20 mouse cellular contexts compared by ENCODE assay signal in the genomic region with DNA sequence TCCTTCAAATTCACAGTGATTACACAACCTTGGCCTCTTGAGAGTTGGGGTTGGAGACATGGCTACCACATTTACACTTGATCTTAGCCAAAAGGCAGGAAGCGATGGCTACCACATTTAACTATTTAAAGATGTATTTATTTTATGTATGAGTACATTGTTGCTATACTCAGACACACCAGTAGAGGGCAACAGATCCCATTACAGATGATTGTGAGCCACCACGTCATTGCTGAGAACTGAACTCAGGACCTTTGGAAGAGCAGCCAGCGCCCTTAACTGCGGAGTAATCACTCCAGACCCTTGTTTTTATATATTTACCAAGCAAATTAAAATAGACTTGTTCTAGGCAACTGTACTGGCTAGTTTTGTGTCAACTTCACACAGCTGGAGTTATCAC. TPM values are rescaled to one million over a fixed set of nuclear protein-coding genes. Genes with fewer than 3 reads are reported as not detected.
DNase-seq lines count a peak whose midpoint lies in the region; ATAC-seq and TF ChIP-seq lines count a peak whose summit lies in the region.
"Had no signal": no experiment of that assay in that cellular context is flagged by ENCODE, and none has a peak within 500 bp of the region (broad histone marks: within the 10 kb centered on the region; RNA-seq: fewer than 3 reads in every experiment).

No protein-coding gene starts in this region.

- TF ChIP-seq CTCF in liver, adult 2 months (IDR thresholded peaks at IDR 0.05; ENCODE audit: low read depth, low read length), result peak; percentile 29; the same call in 1 of the 2 replicates
- TF ChIP-seq CTCF in G1E (IDR thresholded peaks at IDR 0.05; ENCODE audit: low read depth, low read length), result 0 out of 2 replicates have a peak, but pooled peaks have one; percentile 17
- peak; percentile 18; the same call in 1 of the 2 replicates for TF ChIP-seq CTCF in olfactory bulb, adult 2 months (IDR thresholded peaks at IDR 0.05; ENCODE audit: insufficient read depth, low read depth, low read length)

- no peak overlapping the region for H3K27ac ChIP-seq in embryonic facial prominence, embryonic 11.5 days (replicated peaks; ENCODE audit: low read depth, low read length)
- H3K27ac ChIP-seq in embryonic facial prominence, embryonic 10.5 days (replicated peaks), result no peak overlapping the region
- H3K27ac ChIP-seq in liver, adult 2 months (replicated peaks; ENCODE audit: insufficient read depth, low read depth, low read length), result no peak overlapping the region
- H3K27ac ChIP-seq in olfactory bulb, adult 2 months (ENCODE audit: insufficient read depth, low read depth, low read length), result no peak overlapping the region
- H3K27ac ChIP-seq: limb, embryonic 13.5 days; midbrain, embryonic 10.5 days had no signal

- H3K4me1 ChIP-seq in embryonic facial prominence, embryonic 11.5 days (ENCODE audit: control insufficient read depth, insufficient read depth, low read length), result no peaks in the 10 kb centered on the region
- H3K4me1 ChIP-seq in embryonic facial prominence, embryonic 10.5 days, result no peaks in the 10 kb centered on the region
- H3K4me1 ChIP-seq in liver, adult 2 months (ENCODE audit: control insufficient read depth, insufficient read depth, low read length), result no peaks in the 10 kb centered on the region
- no peaks in the 10 kb centered on the region for H3K4me1 ChIP-seq in G1E (ENCODE audit: insufficient read depth, low read depth, low read length)
- H3K4me1 ChIP-seq in olfactory bulb, adult 2 months (ENCODE audit: control insufficient read depth, insufficient read depth, low read length), result no peaks in the 10 kb centered on the region
- H3K4me1 ChIP-seq: heart, embryonic 12.5 days; limb, embryonic 13.5 days; midbrain, embryonic 10.5 days had no signal

- no peaks in the 10 kb centered on the region for H3K9me3 ChIP-seq in embryonic facial prominence, embryonic 11.5 days (replicated peaks; ENCODE audit: control insufficient read depth, low read length)
- H3K9me3 ChIP-seq in embryonic facial prominence, embryonic 10.5 days, result no peaks in the 10 kb centered on the region
- H3K9me3 ChIP-seq in G1E (replicated peaks), result no peaks in the 10 kb centered on the region
- H3K9me3 ChIP-seq: heart, embryonic 12.5 days; limb, embryonic 13.5 days; midbrain, embryonic 10.5 days had no signal

- no peak for TF ChIP-seq POLR2A in liver, adult 2 months (IDR thresholded peaks at IDR 0.05; ENCODE audit: extremely low read depth, insufficient read depth, low read length)
- TF ChIP-seq POLR2A in olfactory bulb, adult 2 months (IDR thresholded peaks at IDR 0.05; ENCODE audit: insufficient read depth, low read depth, low read length), result no peak

- no peak for ATAC-seq in embryonic facial prominence, embryonic 11.5 days (replicated peaks; ENCODE audit: insufficient number of reproducible peaks, low FRiP score, low TSS enrichment, low read depth)
- no peak for ATAC-seq in G1E (ENCODE audit: extremely low read depth, insufficient number of reproducible peaks, low FRiP score, poor library complexity, severe bottlenecking)

- H3K4me2 ChIP-seq in embryonic facial prominence, embryonic 11.5 days (ENCODE audit: low read depth, low read length), result no peak overlapping the region
- H3K4me2 ChIP-seq: heart, embryonic 12.5 days; limb, embryonic 13.5 days had no signal

- DNase-seq in embryonic facial prominence, embryonic 11.5 days (ENCODE audit: low spot score), result peak; percentile 6
- no peak for DNase-seq in embryonic facial prominence, embryonic 10.5 days (ENCODE audit: low spot score)
- no peak for DNase-seq in liver, adult 2 months (ENCODE audit: extremely low read depth, low read depth, low spot score)
- DNase-seq in liver (no peak), G1E (ENCODE audit: low spot score) (no peak)
- no peak for DNase-seq in frontal cortex, postnatal 36 days (ENCODE audit: low spot score in 2 of 2)
- no peak for DNase-seq in ovary, postnatal 14 days (ENCODE audit: low spot score)
- DNase-seq: adrenal gland, adult 2 months; B cell, adult 2 months; cerebellum, adult 9-11 months; gastrocnemius, postnatal 14 days; kidney, postnatal 36 days; layer of hippocampus, postnatal 36 days; lung, postnatal 14 days; thymus, postnatal 25 days had no signal

- no peak overlapping the region for H3K9ac ChIP-seq in embryonic facial prominence, embryonic 11.5 days (replicated peaks; ENCODE audit: low read length)
- no peak overlapping the region for H3K9ac ChIP-seq in liver, adult 2 months (ENCODE audit: low read depth, low read length)
- H3K9ac ChIP-seq: heart, embryonic 12.5 days; limb, embryonic 13.5 days had no signal

- H3K4me3 ChIP-seq in embryonic facial prominence, embryonic 11.5 days (ENCODE audit: low read depth, low read length), result no peak overlapping the region
- no peak overlapping the region for H3K4me3 ChIP-seq in embryonic facial prominence, embryonic 10.5 days
- no peak overlapping the region for H3K4me3 ChIP-seq in liver, adult 2 months (ENCODE audit: insufficient read depth, low read depth, low read length)
- H3K4me3 ChIP-seq in G1E (ENCODE audit: low read depth, low read length), result no peak overlapping the region
- H3K4me3 ChIP-seq in olfactory bulb, adult 2 months (ENCODE audit: insufficient read depth, low read depth, low read length), result no peak overlapping the region
- H3K4me3 ChIP-seq: heart, embryonic 12.5 days; limb, embryonic 13.5 days; midbrain, embryonic 10.5 days; myocyte had no signal

- H3K79me2 ChIP-seq in liver, adult 2 months (ENCODE audit: control insufficient read depth, insufficient read depth, low read length), result no peaks in the 10 kb centered on the region

- H3K27me3 ChIP-seq in embryonic facial prominence, embryonic 11.5 days (ENCODE audit: control insufficient read depth, insufficient read depth, low read length), result no peaks in the 10 kb centered on the region
- H3K27me3 ChIP-seq in embryonic facial prominence, embryonic 10.5 days (replicated peaks; ENCODE audit: low read depth, poor library complexity, severe bottlenecking), result no peaks in the 10 kb centered on the region
- no peaks in the 10 kb centered on the region for H3K27me3 ChIP-seq in liver, adult 2 months (ENCODE audit: control insufficient read depth, insufficient read depth, low read length)
- H3K27me3 ChIP-seq in G1E (ENCODE audit: insufficient read depth, low read length), result no peaks in the 10 kb centered on the region
- H3K27me3 ChIP-seq: heart, embryonic 12.5 days; limb, embryonic 13.5 days had no signal

- H3K36me3 ChIP-seq in embryonic facial prominence, embryonic 11.5 days (replicated peaks; ENCODE audit: control insufficient read depth, insufficient read depth, low read depth, low read length), result peaks cover 12% of the 10 kb centered on the region
- peaks cover 91% of the 10 kb centered on the region for H3K36me3 ChIP-seq in embryonic facial prominence, embryonic 10.5 days (replicated peaks)
- peaks cover 53% of the 10 kb centered on the region for H3K36me3 ChIP-seq in liver, adult 2 months (ENCODE audit: control insufficient read depth, insufficient read depth, low read length)
- peaks cover 82% of the 10 kb centered on the region for H3K36me3 ChIP-seq in G1E (replicated peaks)

- 94% methylated on average over 4 of the region's 4 CpGs for WGBS in embryonic facial prominence, embryonic 11.5 days
- WGBS in embryonic facial prominence, embryonic 10.5 days, result 90% methylated on average over 4 of the region's 4 CpGs
- 90% methylated on average over 4 of the region's 4 CpGs for WGBS in liver, adult 2 months
- 88% methylated on average over 4 of the region's 4 CpGs for WGBS in olfactory bulb, adult 2 months

RNA-seq across cellular contexts. Expression of a gene that starts 36.8 kb away (rescaled TPM):
- polyA plus RNA-seq in embryonic facial prominence, embryonic 11.5 days (2014; fragmentation: Nextera tagmentation; extraction: Ambion mirVana), result 41.6 and 42.6 TPM in 2 replicates
- polyA plus RNA-seq in embryonic facial prominence, embryonic 10.5 days (2016; fragmentation: Nextera tagmentation; extraction: Ambion mirVana), result 39.4 and 42.4 TPM in 2 replicates
- total RNA-seq in liver, adult 2 months (2014; rRNA removed), result 11.0 and 11.8 TPM in 2 replicates
- polyA plus RNA-seq in liver, adult 2 months (2012; rRNA removed), result 5.8 and 6.3 TPM in 2 replicates
- total RNA-seq in G1E (2014; fragmentation: Nextera tagmentation) (59.0 and 63.4 TPM in 2 replicates), G1E (2017) (38.5 and 45.6 TPM in 2 replicates)
- polyA plus RNA-seq in G1E (2012), result 37.6 and 44.5 TPM in 2 replicates
- 52.8 TPM in 1 of 2 replicates, not detected in the other for polyA plus RNA-seq in olfactory bulb, adult 2 months (2012; ENCODE audit: insufficient read depth, insufficient read length, low replicate concordance, missing spikeins)

RNA-seq across cellular contexts. Expression of a gene that starts 39.3 kb away (rescaled TPM):
- polyA plus RNA-seq in embryonic facial prominence, embryonic 11.5 days (2014; fragmentation: Nextera tagmentation; extraction: Ambion mirVana), result 10.0 and 10.9 TPM in 2 replicates
- 21.5 and 21.8 TPM in 2 replicates for polyA plus RNA-seq in embryonic facial prominence, embryonic 10.5 days (2016; fragmentation: Nextera tagmentation; extraction: Ambion mirVana)
- 10.8 and 12.8 TPM in 2 replicates for total RNA-seq in liver, adult 2 months (2014; rRNA removed)
- polyA plus RNA-seq in liver, adult 2 months (2012; rRNA removed), result 3.6 and 3.7 TPM in 2 replicates
- total RNA-seq in G1E (2014; fragmentation: Nextera tagmentation) (36.2 and 44.1 TPM in 2 replicates), G1E (2017) (17.5 and 25.3 TPM in 2 replicates)
- polyA plus RNA-seq in G1E (2012), result 3.9 and 4.6 TPM in 2 replicates
- polyA plus RNA-seq in olfactory bulb, adult 2 months (2012; ENCODE audit: insufficient read depth, insufficient read length, low replicate concordance, missing spikeins), result not detected in 2 replicates

RNA-seq across cellular contexts. Expression of a gene that starts 57.2 kb away (rescaled TPM):
- polyA plus RNA-seq in embryonic facial prominence, embryonic 11.5 days (2014; fragmentation: Nextera tagmentation; extraction: Ambion mirVana), result 168 TPM in 2 replicates
- 151 and 152 TPM in 2 replicates for polyA plus RNA-seq in embryonic facial prominence, embryonic 10.5 days (2016; fragmentation: Nextera tagmentation; extraction: Ambion mirVana)
- total RNA-seq in liver, adult 2 months (2014; rRNA removed), result 37.7 and 40.5 TPM in 2 replicates
- polyA plus RNA-seq in liver, adult 2 months (2012; rRNA removed), result 17.5 and 19.0 TPM in 2 replicates
- total RNA-seq in G1E (2014; fragmentation: Nextera tagmentation) (29.9 and 38.5 TPM in 2 replicates), G1E (2017) (35.6 and 38.9 TPM in 2 replicates)
- 16.7 and 19.2 TPM in 2 replicates for polyA plus RNA-seq in G1E (2012)
- polyA plus RNA-seq in olfactory bulb, adult 2 months (2012; ENCODE audit: insufficient read depth, insufficient read length, low replicate concordance, missing spikeins), result not detected in 2 replicates

RNA-seq across cellular contexts. Expression of a gene that starts 57.2 kb away (rescaled TPM):
- 46.1 and 46.5 TPM in 2 replicates for polyA plus RNA-seq in embryonic facial prominence, embryonic 11.5 days (2014; fragmentation: Nextera tagmentation; extraction: Ambion mirVana)
- polyA plus RNA-seq in embryonic facial prominence, embryonic 10.5 days (2016; fragmentation: Nextera tagmentation; extraction: Ambion mirVana), result 36.5 and 36.7 TPM in 2 replicates
- total RNA-seq in liver, adult 2 months (2014; rRNA removed), result 6.0 and 6.5 TPM in 2 replicates
- polyA plus RNA-seq in liver, adult 2 months (2012; rRNA removed), result 7.6 and 10.1 TPM in 2 replicates
- total RNA-seq in G1E (2014; fragmentation: Nextera tagmentation) (9.3 and 12.4 TPM in 2 replicates), G1E (2017) (21.5 and 25.1 TPM in 2 replicates)
- polyA plus RNA-seq in G1E (2012), result 3.7 and 4.6 TPM in 2 replicates
- 179 TPM in 1 of 2 replicates, not detected in the other for polyA plus RNA-seq in olfactory bulb, adult 2 months (2012; ENCODE audit: insufficient read depth, insufficient read length, low replicate concordance, missing spikeins)

Comparison
In these comparisons a context has a peak if more than half of its experiments do, and no peak if none do; other contexts are left out.
1. RNA of a gene that starts 57.2 kb away (polyA plus RNA-seq): 168 TPM in embryonic facial prominence, embryonic 11.5 days, 151 to 152 TPM in embryonic facial prominence, embryonic 10.5 days, 17.5 to 19.0 TPM in liver, adult 2 months and 16.7 to 19.2 TPM in G1E; not detected in olfactory bulb, adult 2 months; every median in the first group is over 10 times any median in the second.
2. Peak in every context shown above with its lines, with median percentiles within 50 percentile points of each other: CTCF ChIP-seq.